Mouse (Mus musculus) megakaryocyte, embryonic 14.5 days (primary cell): ENCODE data around the gene Zfp629.

ENCODE experiments used
- FLI1 ChIP-seq: IDR thresholded peaks from 2 replicates; pipeline ENCODE4 v1.6.1; 2012; ENCODE audit warnings: low read length, inconsistent platforms, mixed read lengths
- GATA1 ChIP-seq: IDR thresholded peaks from 3 replicates; pipeline ENCODE4 v1.6.1; 2012; ENCODE audit warnings: mixed read lengths, low read length, inconsistent platforms, borderline replicate concordance

DNA sequence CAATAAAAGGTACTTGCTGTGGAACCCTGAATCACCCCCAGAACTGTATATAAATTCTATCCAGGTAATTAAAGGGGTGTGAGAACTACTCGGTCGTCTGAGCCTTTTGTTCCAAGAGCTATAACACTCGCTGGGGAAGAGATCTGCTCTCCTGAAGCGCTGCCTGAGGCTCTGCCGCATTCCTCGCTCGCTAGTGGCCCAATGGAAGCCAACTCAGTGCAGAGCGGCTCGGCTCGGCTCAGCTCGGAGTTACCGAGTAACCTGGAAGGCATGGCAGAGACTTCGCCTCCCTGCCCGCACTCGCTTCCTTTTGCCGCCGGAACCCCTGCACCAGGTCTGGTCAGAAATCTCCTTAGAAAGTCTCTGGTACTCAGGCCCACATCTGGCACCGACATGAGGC lies 36.5 kb upstream of the Zfp629 start:
- no peak for TF ChIP-seq GATA1
- no peak for TF ChIP-seq FLI1
